Mouse (Mus musculus): ENCODE measurements around the gene D630045J12Rik.

Gene D630045J12Rik

DNA sequence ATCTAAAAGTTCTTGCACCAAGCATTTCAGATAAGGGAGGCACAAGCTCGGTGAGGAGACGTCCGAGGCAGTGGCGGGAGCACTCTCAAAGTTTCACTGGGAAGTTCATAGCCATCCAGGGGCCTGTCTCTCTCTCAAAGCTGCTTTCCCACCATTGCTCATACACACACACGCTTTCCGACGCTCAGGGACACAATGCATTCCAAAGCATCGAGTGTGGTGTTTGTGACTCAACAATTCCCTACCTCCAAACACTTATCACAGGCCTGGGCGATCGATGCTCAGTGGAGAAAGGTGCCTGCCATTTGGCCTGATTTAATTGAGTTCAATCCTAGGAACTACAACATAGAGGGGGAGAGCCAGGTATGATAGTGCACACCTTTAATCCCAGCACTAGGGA lies 159.1 kb downstream of the D630045J12Rik start:
- no peak for DNase-seq (ENCODE audit: low spot score in 2 of 2)

GRCm38 (mm10) chr6:38092539-38092938 lies 161.3 kb downstream of the D630045J12Rik start:
- no peak for DNase-seq (ENCODE audit: low spot score in 2 of 2)

DNA sequence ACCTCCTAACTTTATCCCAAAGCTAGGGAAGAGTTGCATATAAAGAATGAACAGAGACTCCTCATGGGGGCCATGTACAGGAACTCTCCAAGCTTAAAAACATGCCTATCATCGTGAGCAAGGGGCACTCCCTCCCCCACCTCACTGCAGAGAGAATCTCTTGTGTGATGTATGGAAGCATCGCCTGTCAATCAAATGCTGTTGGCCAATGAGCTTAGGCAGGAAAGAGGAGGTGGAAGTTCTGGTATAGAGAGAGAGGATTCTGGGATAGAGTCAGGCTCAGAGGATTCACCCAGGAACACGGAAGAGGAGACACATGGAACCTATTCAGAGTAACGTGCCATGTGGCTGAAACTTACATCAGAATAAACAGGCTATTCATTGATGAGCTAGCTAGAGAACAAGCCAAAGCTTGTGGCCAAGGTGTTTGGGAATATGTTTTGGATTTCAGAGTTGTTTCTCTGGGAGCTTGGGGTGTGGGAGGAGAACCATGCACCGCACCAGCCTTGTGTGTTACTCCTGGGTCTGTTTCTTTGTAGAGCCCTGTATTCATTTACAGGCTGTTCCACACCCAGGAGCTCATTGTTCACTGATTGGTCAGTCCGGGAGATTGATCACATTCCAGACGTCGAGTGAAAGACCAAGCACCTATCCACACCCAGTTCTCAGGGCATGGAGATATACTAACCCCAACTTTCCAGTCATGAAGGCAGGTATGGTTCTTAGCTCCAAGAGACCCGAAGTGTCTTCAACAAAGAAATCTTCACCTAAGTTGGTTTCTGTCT lies 166.4 kb downstream of the D630045J12Rik start:
- no peak for DNase-seq (ENCODE audit: low spot score in 2 of 2)

GRCm38 (mm10) chr6:38083204-38083603 lies 170.6 kb downstream of the D630045J12Rik start:
- DNase-seq (ENCODE audit: low spot score in 2 of 2): no peak

DNA sequence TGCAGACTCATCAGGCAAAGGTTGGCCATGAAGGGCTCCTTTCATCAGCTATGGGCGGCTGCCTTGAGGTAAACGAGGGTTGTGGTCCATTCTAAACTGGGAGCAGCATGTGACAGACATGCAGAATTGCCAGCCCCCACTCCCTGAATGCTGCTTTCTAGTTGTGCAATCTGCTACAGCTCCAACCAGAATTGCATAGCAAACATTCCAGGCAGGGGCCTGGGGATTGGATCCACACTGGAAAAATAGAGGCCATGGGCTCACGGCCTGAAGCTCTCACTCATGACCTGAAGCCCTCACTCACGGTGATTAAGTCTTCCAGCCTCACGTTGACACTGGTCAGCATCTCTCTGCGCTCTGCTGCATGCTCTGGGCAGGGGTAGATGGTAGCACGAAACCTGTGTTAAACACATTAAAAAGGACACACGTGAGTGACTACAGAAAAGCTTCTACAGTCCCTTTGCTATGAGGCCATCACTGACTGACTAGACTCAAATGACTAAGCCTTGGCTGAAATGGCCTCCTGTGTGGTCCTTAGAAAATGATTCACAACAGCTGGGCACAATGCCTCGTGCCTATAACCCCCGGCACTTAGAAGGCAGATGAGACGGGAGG lies 172.0 kb downstream of the D630045J12Rik start:
- DNase-seq (ENCODE audit: low spot score in 2 of 2): no peak

GRCm38 (mm10) chr6:38080364-38080763 lies 173.4 kb downstream of the D630045J12Rik start:
- DNase-seq (ENCODE audit: low spot score in 2 of 2): no peak

- DNase-seq (ENCODE audit: low spot score in 2 of 2): no peak
Measured at GRCm38 (mm10) chr6:38073592-38073991, 180.2 kb downstream of the D630045J12Rik start.

Data from frontal cortex, postnatal 25 days (tissue).